Mouse (Mus musculus) kidney, postnatal 0 days (tissue): Measurements from ENCODE around the gene Prrt1. TPM values are rescaled to one million over a fixed set of nuclear protein-coding genes. Genes with fewer than 3 reads are reported as not detected.

Source experiments
- ATAC-seq: fragments of 200-750 bp; cut with Nextera tagmentation; replicated peaks from 2 replicates; pipeline ENCODE4 v1.8.0; 2017; ENCODE audit warnings: low read depth, moderate number of reproducible peaks, moderate TSS enrichment, moderate library complexity; ENCODE audit not compliant: low FRiP score
- DNase-seq: peaks from one replicate; pipeline ENCODE4 v3.0.0-alpha.2; 2016; ENCODE audit warnings: low spot score
- H3K27ac ChIP-seq: fragments of 300-500 bp; sonication (generic); 2 replicates; pipeline ENCODE4 v1.5.1; 2014; ENCODE audit warnings: mild to moderate bottlenecking
- H3K27me3 ChIP-seq: fragments of 300-500 bp; sonication (generic); 2 replicates; pipeline ENCODE4 v1.6.1; 2014; ENCODE audit warnings: low read length, mixed read lengths; ENCODE audit not compliant: insufficient read depth
- H3K36me3 ChIP-seq: fragments of 300-500 bp; sonication (generic); 2 replicates; pipeline ENCODE4 v1.6.1; 2014; ENCODE audit warnings: low read length, mixed read lengths; ENCODE audit not compliant: insufficient read depth
- H3K4me1 ChIP-seq: fragments of 300-500 bp; sonication (generic); replicated peaks from 2 replicates; pipeline ENCODE4 v1.6.1; 2014; ENCODE audit warnings: antibody characterized with exemption, low read length, mixed read lengths; ENCODE audit not compliant: insufficient read depth
- H3K4me2 ChIP-seq: fragments of 300-500 bp; sonication (generic); 2 replicates; pipeline ENCODE4 v1.6.1; 2014; ENCODE audit warnings: mild to moderate bottlenecking, low read length, moderate library complexity, mixed read lengths
- H3K4me3 ChIP-seq: fragments of 300-500 bp; sonication (generic); replicated peaks from 2 replicates; pipeline ENCODE4 v1.5.1; 2014; ENCODE audit warnings: low read depth, low read length
- H3K9ac ChIP-seq: fragments of 300-500 bp; sonication (generic); 2 replicates; pipeline ENCODE4 v1.6.1; 2014; ENCODE audit warnings: low read depth, low read length
- H3K9me3 ChIP-seq: fragments of 300-500 bp; sonication (generic); replicated peaks from 2 replicates; pipeline ENCODE4 v1.6.1; 2016; ENCODE audit warnings: low read length, inconsistent platforms, mixed read lengths
- CTCF ChIP-seq: IDR thresholded peaks from 2 replicates; pipeline ENCODE4 v1.5.1; 2016; ENCODE audit warnings: antibody characterized with exemption, low read depth, mild to moderate bottlenecking, moderate library complexity
- WGBS: fragments of 180-500 bp; shearing (Covaris S2); extraction: QIAGEN DNeasy Blood & Tissue Kit; methylation state at CpG from one replicate; pipeline ENCODE4 v1.1.7; 2014; 5-methylcytosine and 5-hydroxymethylcytosine counted together
- polyA plus RNA-seq: library from polyadenylated mRNA; unstranded; fragments of >200 nt; fragmentation: Nextera tagmentation; extraction: Ambion mirVana; gene quantifications from 2 replicates; pipeline ENCODE4 v1.2.1, GENCODE M21; 2015

The Prrt1 gene
- polyA plus RNA-seq, 1 experiment from 2014 or later, result 0.55 TPM

DNA sequence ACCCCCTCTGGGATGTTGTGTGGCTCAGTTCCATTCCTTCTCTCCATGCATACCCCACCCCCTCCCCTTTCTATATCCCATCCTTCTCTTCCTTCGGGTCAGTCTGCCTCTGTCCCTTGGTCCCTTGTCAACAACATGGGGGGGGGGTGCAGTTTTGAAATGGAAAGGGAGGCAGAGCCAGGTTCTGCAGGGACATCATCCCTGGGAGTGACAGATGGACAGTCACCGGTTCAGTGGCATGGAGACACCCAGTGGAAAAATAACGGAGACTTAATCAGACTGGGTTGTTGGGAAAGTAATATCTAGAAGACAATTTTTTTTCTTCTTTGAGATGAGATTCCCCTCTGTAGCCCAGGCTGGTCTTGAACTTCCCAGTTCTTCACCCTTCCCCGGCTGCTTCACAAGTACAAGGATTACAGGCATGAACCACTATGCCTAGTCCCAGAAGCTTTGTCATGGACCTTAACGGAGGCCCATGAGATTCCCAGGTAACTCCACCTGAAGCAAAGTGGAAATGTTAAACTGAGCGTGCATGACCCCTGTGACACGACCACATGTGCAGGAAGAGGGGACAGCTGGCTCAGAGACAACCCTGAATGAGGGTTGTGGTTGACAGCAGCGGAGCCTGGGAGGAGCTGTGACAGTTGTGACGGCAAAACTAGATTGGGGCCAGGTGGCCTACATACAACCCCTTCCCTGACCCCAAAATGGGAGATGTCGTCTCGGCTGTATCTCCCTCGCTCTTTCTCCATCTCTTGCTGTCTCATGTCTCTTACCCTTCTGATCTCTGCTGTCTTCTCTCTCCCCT lies 667 bp downstream of the Prrt1 start:
- 33% methylated on average over 12 of the region's 12 CpGs for WGBS
- peaks cover 43% of the 10 kb centered on the region for H3K4me1 ChIP-seq
- ATAC-seq, result no peak
- TF ChIP-seq CTCF, result no peak
- 0 out of 2 replicates have a peak overlapping the region, but pooled peaks have one; percentile 9 for H3K4me3 ChIP-seq
- H3K36me3 ChIP-seq, result no peaks in the 10 kb centered on the region
- peak overlapping the region; percentile 89 for H3K4me2 ChIP-seq
- H3K27me3 ChIP-seq, result 0 out of 2 replicates have a peak, but pooled peaks cover 9% of the 10 kb centered on the region
- no peaks in the 10 kb centered on the region for H3K9me3 ChIP-seq
- DNase-seq, result no peak
- no peak overlapping the region for H3K27ac ChIP-seq
- H3K9ac ChIP-seq, result no peak overlapping the region; the same call in 1 of the 2 replicates

DNA sequence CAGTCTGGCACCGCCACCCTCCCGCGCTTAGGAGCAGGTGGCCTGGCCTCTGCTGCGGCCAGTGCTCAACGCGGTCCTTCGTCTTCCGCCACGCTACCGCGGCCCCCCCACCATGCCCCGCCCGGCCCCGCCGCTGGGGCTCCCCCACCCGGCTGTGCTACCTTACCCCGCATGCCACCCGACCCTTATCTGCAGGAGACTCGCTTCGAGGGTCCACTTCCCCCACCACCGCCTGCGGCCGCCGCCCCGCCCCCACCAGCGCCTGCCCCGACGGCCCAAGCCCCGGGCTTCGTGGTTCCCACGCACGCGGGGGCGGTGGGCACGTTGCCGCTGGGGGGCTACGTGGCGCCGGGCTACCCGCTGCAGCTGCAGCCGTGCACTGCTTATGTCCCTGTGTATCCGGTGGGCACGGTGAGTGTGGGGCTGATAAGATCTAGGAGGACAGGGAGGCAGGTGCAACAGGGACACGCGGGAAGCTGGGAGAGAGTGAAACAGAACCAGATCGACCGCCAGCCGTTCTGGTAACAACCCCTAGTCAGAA lies 1.5 kb downstream of the Prrt1 start:
- Histone ChIP-seq H3K27ac (no peak overlapping the region), H3K9me3 (no peaks in the 10 kb centered on the region), H3K4me2 (peak overlapping the region; percentile 50), H3K27me3 (0 out of 2 replicates have a peak, but pooled peaks cover 9% of the 10 kb centered on the region), H3K4me3 (peak overlapping the region; percentile 23; the same call in 1 of the 2 replicates), H3K36me3 (no peaks in the 10 kb centered on the region), H3K4me1 (peaks cover 43% of the 10 kb centered on the region), H3K9ac (peak overlapping the region; percentile 31)
- WGBS, result 3% methylated on average over 47 of the region's 48 CpGs
- no peak for TF ChIP-seq CTCF
- no peak for DNase-seq
- ATAC-seq, result no peak

DNA sequence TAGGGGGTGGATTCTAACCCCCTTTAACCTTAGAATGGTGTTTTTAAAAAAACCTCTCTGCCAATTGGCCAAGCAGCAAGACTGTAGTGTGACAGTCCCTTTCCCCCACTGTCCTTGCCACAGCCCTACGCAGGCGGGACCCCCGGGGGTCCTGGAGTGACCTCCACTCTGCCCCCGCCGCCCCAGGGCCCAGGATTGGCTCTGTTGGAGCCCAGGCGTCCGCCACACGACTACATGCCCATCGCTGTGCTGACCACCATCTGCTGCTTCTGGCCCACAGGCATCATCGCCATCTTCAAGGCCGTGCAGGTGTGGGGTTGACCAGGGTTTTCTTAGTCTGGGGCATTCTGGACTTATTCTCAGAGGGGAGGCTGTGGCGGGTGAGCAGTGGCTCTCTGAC lies 2.3 kb downstream of the Prrt1 start:
- peak overlapping the region; percentile 26 for H3K4me3 ChIP-seq
- 12% methylated on average over 12 of the region's 12 CpGs for WGBS
- ATAC-seq (no peak), DNase-seq (no peak)
- TF ChIP-seq CTCF, result no peak
- H3K4me1 ChIP-seq, result peaks cover 37% of the 10 kb centered on the region
- peak overlapping the region; percentile 38; the same call in 1 of the 2 replicates for H3K9ac ChIP-seq
- no peaks in the 10 kb centered on the region for H3K9me3 ChIP-seq
- H3K27me3 ChIP-seq, result 0 out of 2 replicates have a peak, but pooled peaks cover 9% of the 10 kb centered on the region
- no peaks in the 10 kb centered on the region for H3K36me3 ChIP-seq
- peak overlapping the region; percentile 61 for H3K4me2 ChIP-seq
- no peak overlapping the region for H3K27ac ChIP-seq

DNA sequence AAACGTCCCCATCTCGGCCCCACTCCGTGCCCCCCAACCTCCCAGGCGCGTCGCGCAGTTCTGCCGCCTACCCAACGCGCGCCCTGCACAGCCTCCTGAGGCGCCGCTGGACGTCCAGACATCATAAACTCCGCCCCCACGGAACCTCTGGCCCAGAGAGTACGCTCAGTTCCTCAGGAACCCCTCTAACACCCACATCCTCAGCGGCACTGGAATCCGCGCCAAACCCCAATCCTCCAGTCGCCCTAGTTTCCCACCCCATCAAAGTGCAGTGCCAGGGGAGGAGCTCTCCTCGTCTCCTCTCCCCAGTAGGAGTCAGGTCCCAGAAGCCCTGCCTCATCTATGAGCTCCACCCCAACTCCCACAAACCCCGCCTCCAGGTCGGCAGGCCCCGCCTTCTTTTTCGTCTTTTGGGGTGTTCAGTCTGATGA lies 2.9 kb downstream of the Prrt1 start:
- Histone ChIP-seq H3K27ac (no peak overlapping the region), H3K4me2 (peak overlapping the region; percentile 61), H3K27me3 (0 out of 2 replicates have a peak, but pooled peaks cover 9% of the 10 kb centered on the region), H3K9me3 (no peaks in the 10 kb centered on the region), H3K36me3 (no peaks in the 10 kb centered on the region), H3K9ac (peak overlapping the region; percentile 38; the same call in 1 of the 2 replicates), H3K4me1 (peaks cover 37% of the 10 kb centered on the region), H3K4me3 (peak overlapping the region; percentile 26)
- WGBS, result 2% methylated on average over 26 of the region's 26 CpGs
- DNase-seq (peak; percentile 78), ATAC-seq (peak; percentile 38)
- 0 out of 2 replicates have a peak, but pooled peaks have one; percentile 3 for TF ChIP-seq CTCF

DNA sequence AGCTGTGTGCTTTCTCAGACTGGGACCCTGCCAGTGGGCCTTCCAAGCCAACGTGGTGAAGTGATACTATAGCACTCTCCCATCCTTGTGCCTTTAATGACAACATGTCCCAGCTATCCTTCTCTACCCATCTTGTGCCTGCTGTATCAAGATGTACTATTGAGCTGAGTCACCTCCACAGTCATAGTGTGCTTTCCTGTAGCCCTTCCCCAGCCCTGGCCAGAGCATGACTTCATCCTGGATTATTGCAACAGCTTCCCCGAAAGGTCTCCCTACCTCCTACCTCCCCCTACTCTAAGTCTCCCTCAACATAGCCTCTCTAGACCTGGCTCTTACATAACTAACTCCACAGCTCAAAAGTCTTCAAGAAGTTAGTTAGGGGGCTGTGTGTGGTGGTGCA lies 6.3 kb downstream of the Prrt1 start:
- no peak for DNase-seq
- no peak for TF ChIP-seq CTCF
- peaks cover 19% of the 10 kb centered on the region for H3K4me1 ChIP-seq
- H3K36me3 ChIP-seq, result no peaks in the 10 kb centered on the region
- H3K27me3 ChIP-seq, result 0 out of 2 replicates have a peak, but pooled peaks cover 6% of the 10 kb centered on the region
- no peaks in the 10 kb centered on the region for H3K9me3 ChIP-seq
- no peak overlapping the region for H3K27ac ChIP-seq
- H3K9ac ChIP-seq, result no peak overlapping the region
- H3K4me3 ChIP-seq, result no peak overlapping the region
- ATAC-seq, result no peak
- 68% methylated on average over 2 of the region's 2 CpGs for WGBS
- no peak overlapping the region for H3K4me2 ChIP-seq

DNA sequence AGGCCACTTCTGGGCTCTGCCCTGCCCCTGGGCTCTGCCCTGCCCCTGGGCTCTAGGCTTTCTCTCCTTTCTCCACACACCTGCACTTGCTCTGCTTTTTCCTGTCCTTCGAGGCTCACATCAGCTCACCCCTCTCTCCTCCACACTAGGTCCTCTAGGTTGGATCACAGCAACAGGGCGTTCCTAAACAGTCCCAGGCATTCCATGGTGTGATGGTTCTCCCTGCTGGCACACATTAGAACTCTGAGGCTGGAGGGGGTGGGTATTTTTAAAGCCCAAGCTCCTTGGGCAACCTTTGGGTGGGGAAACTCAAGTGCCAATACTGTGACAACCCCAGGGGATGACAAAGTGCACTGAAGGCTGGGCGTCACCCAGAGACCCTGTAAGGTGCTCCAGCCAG lies 8.1 kb downstream of the Prrt1 start:
- no peak for TF ChIP-seq CTCF
- H3K9ac ChIP-seq, result no peak overlapping the region
- WGBS, result 71% methylated on average over 3 of the region's 3 CpGs
- H3K27ac ChIP-seq, result no peak overlapping the region
- no peak overlapping the region for H3K4me3 ChIP-seq
- ATAC-seq (no peak), DNase-seq (no peak)
- no peaks in the 10 kb centered on the region for H3K36me3 ChIP-seq
- no peak overlapping the region for H3K4me2 ChIP-seq
- peaks cover 11% of the 10 kb centered on the region; the same call in 1 of the 2 replicates for H3K4me1 ChIP-seq
- H3K27me3 ChIP-seq, result no peaks in the 10 kb centered on the region
- no peaks in the 10 kb centered on the region for H3K9me3 ChIP-seq
